Mouse (Mus musculus) embryonic facial prominence, embryonic 15.5 days (tissue): ENCODE data around the gene Prkcz. TPM values are rescaled to one million over a fixed set of nuclear protein-coding genes. Genes with fewer than 3 reads are reported as not detected.

Source experiments
- ATAC-seq: fragments of 200-750 bp; cut with Nextera tagmentation; 2 replicates; pipeline ENCODE4 v1.8.0; 2017; ENCODE audit warnings: low read depth, moderate TSS enrichment; ENCODE audit not compliant: insufficient number of reproducible peaks, low FRiP score, low TSS enrichment
- H3K27ac ChIP-seq: fragments of 300-500 bp; sonication (generic); replicated peaks from 2 replicates; pipeline ENCODE4 v1.5.1; 2015; ENCODE audit warnings: mild to moderate bottlenecking, inconsistent platforms
- H3K27me3 ChIP-seq: fragments of 300-500 bp; sonication (generic); 2 replicates; pipeline ENCODE4 v1.6.1; 2015; ENCODE audit warnings: inconsistent platforms
- H3K36me3 ChIP-seq: fragments of 300-500 bp; sonication (generic); 2 replicates; pipeline ENCODE4 v1.6.1; 2015; ENCODE audit warnings: mild to moderate bottlenecking, inconsistent platforms
- H3K4me1 ChIP-seq: fragments of 300-500 bp; sonication (generic); 2 replicates; pipeline ENCODE4 v1.6.1; 2015; ENCODE audit warnings: inconsistent platforms
- H3K4me2 ChIP-seq: fragments of 300-500 bp; sonication (generic); replicated peaks from 2 replicates; pipeline ENCODE4 v1.6.1; 2015; ENCODE audit warnings: mild to moderate bottlenecking, inconsistent platforms
- H3K4me3 ChIP-seq: fragments of 300-500 bp; sonication (generic); replicated peaks from 2 replicates; pipeline ENCODE4 v1.5.1; 2015; ENCODE audit warnings: mild to moderate bottlenecking, inconsistent platforms
- H3K9ac ChIP-seq: fragments of 300-500 bp; sonication (generic); 2 replicates; pipeline ENCODE4 v1.6.1; 2015; ENCODE audit warnings: inconsistent platforms
- H3K9me3 ChIP-seq: fragments of 300-500 bp; sonication (generic); replicated peaks from 2 replicates; pipeline ENCODE4 v1.6.1; 2016; ENCODE audit warnings: inconsistent platforms
- WGBS: fragments of 180-500 bp; shearing (Covaris S2); methylation state at CpG from one replicate; pipeline ENCODE4 v1.1.7; 2015; 5-methylcytosine and 5-hydroxymethylcytosine counted together
- polyA plus RNA-seq: library from polyadenylated mRNA; unstranded; fragments of >200 nt; fragmentation: Nextera tagmentation; extraction: Ambion mirVana; gene quantifications from 2 replicates; pipeline ENCODE4 v1.2.1, GENCODE M21; 2015

The Prkcz gene
- polyA plus RNA-seq, 1 experiment from 2014 or later, result 12.4 TPM

DNA sequence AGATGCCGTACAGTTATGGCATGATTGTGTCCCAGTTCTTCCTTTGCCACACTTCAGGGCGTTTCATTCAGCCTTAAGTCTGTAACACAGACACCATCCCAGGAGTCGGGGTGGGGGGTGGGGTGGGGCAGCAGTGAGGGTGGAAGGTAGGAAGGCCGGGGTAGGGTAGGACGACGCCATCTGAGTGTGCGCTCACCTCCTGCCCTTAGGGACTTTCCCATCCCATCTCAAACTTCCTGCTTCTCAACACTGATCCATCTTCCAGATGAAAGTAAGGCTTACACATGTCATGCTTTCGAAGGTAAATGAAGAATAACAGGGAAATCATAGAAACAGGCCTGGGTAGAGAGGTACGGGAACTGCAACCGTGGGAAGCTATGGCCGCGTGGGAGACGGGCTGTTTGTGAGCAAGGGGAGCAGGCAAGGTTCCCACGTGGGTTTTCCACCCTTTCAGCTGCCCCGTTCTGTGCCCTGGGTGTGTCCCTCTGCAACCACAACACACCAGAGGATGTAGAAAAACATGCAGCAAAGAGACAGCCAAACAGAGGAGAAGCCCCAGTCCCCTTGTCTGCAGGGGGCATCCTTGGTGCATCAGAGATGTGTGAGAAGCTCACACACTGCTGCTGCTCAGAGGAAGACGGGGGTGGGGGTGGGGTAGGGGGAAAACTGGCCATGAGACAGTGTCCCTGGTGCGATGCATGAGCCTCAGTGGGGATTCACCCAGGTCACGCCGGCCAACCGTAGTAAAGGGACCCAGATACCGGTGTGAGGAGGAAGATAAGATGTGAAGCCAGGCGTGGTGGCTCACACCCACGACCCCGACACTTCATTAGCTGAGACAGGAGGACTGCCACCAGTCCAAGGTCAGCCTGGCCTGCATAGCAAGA is 54.6 kb downstream of the Prkcz start:
- no peak overlapping the region for H3K9ac ChIP-seq
- H3K4me2 ChIP-seq, result no peak overlapping the region
- ATAC-seq, result no peak
- no peaks in the 10 kb centered on the region for H3K9me3 ChIP-seq
- no peak overlapping the region for H3K27ac ChIP-seq
- H3K36me3 ChIP-seq, result no peaks in the 10 kb centered on the region
- H3K27me3 ChIP-seq, result no peaks in the 10 kb centered on the region
- peaks cover 27% of the 10 kb centered on the region for H3K4me1 ChIP-seq
- 62% methylated on average over 24 of the region's 24 CpGs for WGBS
- H3K4me3 ChIP-seq, result no peak overlapping the region

DNA sequence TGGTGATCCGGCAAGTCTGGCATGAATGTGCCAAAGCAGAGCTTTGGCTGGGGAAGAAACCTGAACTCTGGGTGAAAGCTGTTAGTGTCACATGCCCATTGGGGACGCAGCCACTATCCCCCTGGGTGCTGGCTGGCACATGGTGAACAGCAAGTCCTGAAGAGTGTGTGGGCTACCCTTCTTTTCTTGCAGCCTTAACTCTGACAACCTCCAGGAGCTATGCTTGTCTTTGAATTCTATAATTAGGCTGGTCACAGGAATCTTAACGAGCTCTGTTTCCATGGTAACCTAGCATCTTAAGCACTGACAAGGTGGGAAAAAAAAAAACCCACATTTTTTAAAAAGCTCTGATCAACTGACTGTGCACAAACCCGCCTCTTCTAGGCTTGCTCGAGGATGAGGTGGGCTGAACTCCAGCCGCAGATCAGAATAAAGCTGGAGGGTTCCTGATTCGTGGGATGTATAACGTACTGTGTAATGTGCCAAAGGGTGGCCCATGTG is 55.6 kb downstream of the Prkcz start:
- H3K4me3 ChIP-seq, result no peak overlapping the region
- H3K27ac ChIP-seq, result no peak overlapping the region
- WGBS, result 44% methylated on average over 8 of the region's 8 CpGs
- H3K27me3 ChIP-seq, result no peaks in the 10 kb centered on the region
- H3K9me3 ChIP-seq, result no peaks in the 10 kb centered on the region
- H3K4me2 ChIP-seq, result no peak overlapping the region
- peaks cover 30% of the 10 kb centered on the region for H3K4me1 ChIP-seq
- no peaks in the 10 kb centered on the region for H3K36me3 ChIP-seq
- no peak overlapping the region for H3K9ac ChIP-seq
- ATAC-seq, result no peak

DNA sequence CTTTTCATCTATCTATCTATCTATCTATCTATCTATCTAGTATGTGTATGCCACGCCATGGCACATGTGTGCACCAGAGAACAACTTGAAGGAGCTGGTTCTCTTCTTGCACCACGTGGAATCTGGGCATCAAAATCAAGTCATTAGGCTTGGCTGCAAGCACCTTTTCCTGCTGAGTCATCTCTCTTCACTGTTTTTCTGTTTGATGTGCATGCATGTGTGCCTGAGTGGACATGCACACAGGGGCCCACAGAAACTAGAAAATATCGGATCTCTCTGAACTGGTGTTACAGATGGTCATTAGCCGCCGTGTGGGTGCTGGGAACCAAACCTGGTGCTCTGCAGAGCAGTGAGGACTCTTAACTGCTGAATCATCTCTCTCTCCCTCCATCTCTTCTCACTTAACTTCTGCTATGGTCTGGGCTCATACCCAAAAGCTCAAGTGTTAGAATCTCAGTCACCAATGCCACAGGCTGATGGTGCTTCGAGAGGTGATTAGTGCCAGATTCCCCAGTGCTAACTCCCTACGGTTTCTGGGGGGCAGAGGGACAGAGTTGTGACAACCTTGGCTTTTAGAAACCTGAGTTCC is 56.6 kb downstream of the Prkcz start:
- WGBS, result 80% methylated on average over 7 of the region's 7 CpGs
- Histone ChIP-seq H3K36me3 (no peaks in the 10 kb centered on the region), H3K4me2 (no peak overlapping the region), H3K4me1 (peaks cover 32% of the 10 kb centered on the region), H3K9me3 (no peaks in the 10 kb centered on the region), H3K9ac (no peak overlapping the region), H3K4me3 (no peak overlapping the region), H3K27me3 (no peaks in the 10 kb centered on the region), H3K27ac (no peak overlapping the region)
- ATAC-seq, result no peak

DNA sequence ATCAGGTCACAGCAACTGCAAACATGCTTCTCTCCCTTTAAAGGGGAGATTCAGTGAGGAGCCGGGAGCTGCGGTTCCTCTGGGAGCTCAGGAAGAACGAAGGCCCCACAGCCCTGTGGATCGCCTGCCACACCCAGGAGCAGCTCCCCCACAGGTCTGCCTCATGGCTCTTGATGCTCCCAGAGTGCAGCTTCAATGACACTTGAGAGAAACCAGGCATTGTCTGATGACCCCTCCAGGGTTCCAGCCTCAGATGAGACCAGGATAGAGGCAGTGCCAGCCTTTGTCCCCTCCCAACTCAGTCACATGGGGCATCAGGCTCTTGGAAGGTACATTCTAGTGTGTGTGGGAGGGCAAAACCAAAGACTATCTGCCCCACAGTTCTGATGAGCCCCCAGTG is 59.2 kb downstream of the Prkcz start:
- 37% methylated on average over 4 of the region's 4 CpGs for WGBS
- Histone ChIP-seq H3K9ac (no peak overlapping the region), H3K27me3 (no peaks in the 10 kb centered on the region), H3K9me3 (no peaks in the 10 kb centered on the region), H3K4me3 (no peak overlapping the region), H3K27ac (no peak overlapping the region), H3K4me1 (peaks cover 18% of the 10 kb centered on the region), H3K4me2 (no peak overlapping the region), H3K36me3 (no peaks in the 10 kb centered on the region)
- ATAC-seq, result no peak

DNA sequence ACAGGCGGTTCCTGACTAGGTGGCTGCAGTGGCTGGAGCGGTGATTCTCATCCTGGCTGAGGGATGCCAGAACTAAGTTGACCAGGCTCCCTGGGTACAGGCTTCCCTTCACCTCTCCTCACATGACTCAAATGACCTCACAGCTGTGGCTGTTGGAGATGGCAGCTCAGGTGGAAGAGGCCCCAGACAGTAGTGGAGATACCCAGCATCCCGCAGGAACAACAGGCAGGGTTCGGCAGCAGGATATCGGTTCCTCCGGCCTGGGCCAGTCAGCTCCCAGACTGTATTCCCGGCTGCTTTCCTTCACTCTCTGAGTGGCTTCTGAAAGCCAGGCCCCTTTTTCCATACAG is 60.1 kb downstream of the Prkcz start:
- no peak for ATAC-seq
- no peak overlapping the region for H3K4me3 ChIP-seq
- 0 out of 2 replicates have a peak overlapping the region, but pooled peaks have one; percentile 22 for H3K27ac ChIP-seq
- H3K4me1 ChIP-seq, result peaks cover 13% of the 10 kb centered on the region
- H3K27me3 ChIP-seq, result no peaks in the 10 kb centered on the region
- H3K9ac ChIP-seq, result no peak overlapping the region; the same call in 1 of the 2 replicates
- H3K9me3 ChIP-seq, result no peaks in the 10 kb centered on the region
- no peaks in the 10 kb centered on the region for H3K36me3 ChIP-seq
- H3K4me2 ChIP-seq, result no peak overlapping the region
- 84% methylated on average over 7 of the region's 7 CpGs for WGBS

GRCm38 (mm10) chr4:155300421-155301097 is 60.6 kb downstream of the Prkcz start:
- WGBS, result 77% methylated on average over 21 of the region's 21 CpGs
- 0 out of 2 replicates have a peak, but pooled peaks have one; percentile 12 for ATAC-seq
- H3K9me3 ChIP-seq, result no peaks in the 10 kb centered on the region
- no peaks in the 10 kb centered on the region for H3K36me3 ChIP-seq
- H3K9ac ChIP-seq, result no peak overlapping the region; the same call in 1 of the 2 replicates
- no peaks in the 10 kb centered on the region for H3K27me3 ChIP-seq
- H3K4me3 ChIP-seq, result no peak overlapping the region
- H3K27ac ChIP-seq, result no peak overlapping the region
- H3K4me2 ChIP-seq, result no peak overlapping the region
- H3K4me1 ChIP-seq, result peaks cover 11% of the 10 kb centered on the region

- no peak for ATAC-seq
- no peaks in the 10 kb centered on the region for H3K9me3 ChIP-seq
- no peak overlapping the region for H3K4me3 ChIP-seq
- no peak overlapping the region for H3K27ac ChIP-seq
- H3K27me3 ChIP-seq, result no peaks in the 10 kb centered on the region
- H3K36me3 ChIP-seq, result no peaks in the 10 kb centered on the region
- no peak overlapping the region for H3K4me2 ChIP-seq
- no peak overlapping the region for H3K9ac ChIP-seq
- peaks cover 20% of the 10 kb centered on the region for H3K4me1 ChIP-seq
- WGBS, result 80% methylated on average over 4 of the region's 4 CpGs
Measured at GRCm38 (mm10) chr4:155298826-155299225, 62.3 kb downstream of the Prkcz start.

DNA sequence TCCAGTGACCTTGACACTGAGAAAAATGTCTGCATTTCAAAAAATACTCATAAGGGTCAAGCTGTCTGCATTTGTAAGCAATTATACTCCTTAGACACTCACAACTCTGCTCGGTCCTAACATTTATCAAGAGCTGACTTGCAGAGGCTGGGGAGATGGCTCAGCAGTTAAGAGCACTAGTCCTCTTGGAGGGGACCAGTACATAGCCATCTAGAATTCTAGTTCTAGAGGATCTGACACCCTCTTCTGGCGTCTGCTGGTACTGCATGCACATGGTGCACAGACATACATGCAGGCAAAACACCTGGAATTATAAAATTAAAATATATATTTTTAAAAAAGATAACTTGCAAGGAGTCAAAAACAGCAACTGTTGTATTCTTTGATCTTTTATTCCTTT is 64.1 kb downstream of the Prkcz start:
- no peaks in the 10 kb centered on the region for H3K27me3 ChIP-seq
- ATAC-seq, result no peak
- H3K4me1 ChIP-seq, result peaks cover 20% of the 10 kb centered on the region
- no peak overlapping the region for H3K9ac ChIP-seq
- no peaks in the 10 kb centered on the region for H3K36me3 ChIP-seq
- no peak overlapping the region for H3K4me2 ChIP-seq
- WGBS, result 52% methylated on average over 2 of the region's 2 CpGs
- H3K9me3 ChIP-seq, result no peaks in the 10 kb centered on the region
- no peak overlapping the region for H3K27ac ChIP-seq
- no peak overlapping the region for H3K4me3 ChIP-seq

DNA sequence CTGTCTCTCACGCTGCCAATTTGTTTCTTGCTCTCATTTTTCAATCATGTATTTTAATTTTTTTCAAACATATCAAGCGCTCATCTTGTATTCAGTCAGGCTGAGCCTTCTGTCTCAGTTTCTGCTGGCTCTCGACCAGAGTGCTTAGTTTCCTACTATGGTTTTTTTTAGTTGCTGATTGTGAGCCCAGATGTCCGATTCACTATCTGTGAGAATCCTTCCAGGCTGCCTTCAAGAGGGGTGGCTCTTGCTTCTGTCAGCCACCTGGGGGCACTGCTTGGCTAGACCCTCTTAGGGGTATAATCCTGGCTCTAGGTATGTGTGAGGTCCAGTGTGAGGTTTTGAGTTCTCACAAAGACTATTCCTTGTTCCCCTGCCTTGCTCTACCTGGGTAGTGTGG is 65.2 kb downstream of the Prkcz start:
- no peak for ATAC-seq
- H3K4me2 ChIP-seq, result no peak overlapping the region
- no peak overlapping the region for H3K4me3 ChIP-seq
- H3K36me3 ChIP-seq, result no peaks in the 10 kb centered on the region
- H3K27me3 ChIP-seq, result no peaks in the 10 kb centered on the region
- no peaks in the 10 kb centered on the region for H3K9me3 ChIP-seq
- no peak overlapping the region for H3K27ac ChIP-seq
- no peak overlapping the region for H3K9ac ChIP-seq
- 50% methylated on average over 4 of the region's 4 CpGs for WGBS
- H3K4me1 ChIP-seq, result peaks cover 20% of the 10 kb centered on the region

GRCm38 (mm10) chr4:155295026-155295590 is 66.1 kb downstream of the Prkcz start:
- no peaks in the 10 kb centered on the region for H3K36me3 ChIP-seq
- no peak overlapping the region for H3K4me3 ChIP-seq
- H3K27ac ChIP-seq, result no peak overlapping the region
- H3K9ac ChIP-seq, result no peak overlapping the region
- no peak for ATAC-seq
- no peak overlapping the region for H3K4me2 ChIP-seq
- peaks cover 16% of the 10 kb centered on the region; the same call in 1 of the 2 replicates for H3K4me1 ChIP-seq
- 73% methylated on average over 10 of the region's 10 CpGs for WGBS
- no peaks in the 10 kb centered on the region for H3K27me3 ChIP-seq
- no peaks in the 10 kb centered on the region for H3K9me3 ChIP-seq

- no peaks in the 10 kb centered on the region for H3K27me3 ChIP-seq
- 77% methylated on average over 14 of the region's 14 CpGs for WGBS
- H3K9ac ChIP-seq, result no peak overlapping the region
- no peak overlapping the region for H3K4me2 ChIP-seq
- ATAC-seq, result no peak
- peaks cover 19% of the 10 kb centered on the region; the same call in 1 of the 2 replicates for H3K4me1 ChIP-seq
- no peaks in the 10 kb centered on the region for H3K9me3 ChIP-seq
- H3K4me3 ChIP-seq, result no peak overlapping the region
- no peak overlapping the region for H3K27ac ChIP-seq
- H3K36me3 ChIP-seq, result no peaks in the 10 kb centered on the region
Measured at GRCm38 (mm10) chr4:155294381-155294780, 66.8 kb downstream of the Prkcz start.
